ENCODE assay signal across 8 mouse cellular contexts in the genomic region with DNA sequence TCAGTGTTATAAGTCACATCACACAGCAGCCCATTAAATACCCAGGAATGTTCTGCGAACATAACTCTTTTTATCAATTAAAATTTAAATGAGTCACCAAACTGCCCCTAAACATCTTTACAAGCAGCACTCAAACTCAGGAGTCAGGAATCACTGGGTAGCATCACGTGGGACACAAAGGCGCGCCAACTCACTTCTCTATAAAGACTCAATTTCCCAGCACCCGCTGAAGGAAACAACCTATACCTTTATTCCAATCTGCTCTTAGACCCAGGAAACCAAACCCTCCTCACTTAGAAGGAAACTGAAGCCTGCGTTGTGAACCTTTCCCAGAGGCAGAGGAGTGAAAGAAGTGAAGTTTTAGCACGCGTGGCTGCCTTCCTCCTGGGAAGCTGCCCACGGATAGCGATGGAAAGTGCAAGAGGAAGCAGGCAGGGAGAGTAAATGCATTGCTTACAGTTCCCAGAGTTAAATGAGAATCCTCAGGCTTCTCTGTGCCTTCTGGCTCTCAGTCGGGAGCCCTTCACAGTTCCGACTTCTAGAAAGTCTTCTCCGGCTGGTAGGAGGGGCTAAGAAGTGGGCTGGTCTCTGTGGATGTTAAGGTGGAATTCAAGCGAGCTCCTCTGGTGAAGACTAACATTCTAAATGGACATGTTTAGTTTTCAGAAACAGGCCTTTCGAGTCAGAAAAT. TPM values are rescaled to one million over a fixed set of nuclear protein-coding genes. Genes with fewer than 3 reads are reported as not detected.
A peak's percentile ranks its signal among the peaks of the same experiment; 100 is the strongest.
DNase-seq lines count a peak whose midpoint lies in the region; ATAC-seq and TF ChIP-seq lines count a peak whose summit lies in the region.

A gene (minus strand): TSS at position 557 of the 691 bp plus-strand sequence.

- H3K9ac ChIP-seq in hindbrain, postnatal 0 days (replicated peaks; ENCODE audit: low read length) = no peak within 1 kb of the TSS
- peak within 1 kb of the TSS; percentile 51; the same call in 1 of the 2 replicates for H3K9ac ChIP-seq in limb, embryonic 15.5 days
- H3K9ac ChIP-seq in midbrain, embryonic 14.5 days (replicated peaks; ENCODE audit: low read length) = no peak within 1 kb of the TSS

- no peaks in the 10 kb centered on the region for H3K9me3 ChIP-seq in hindbrain, postnatal 0 days (ENCODE audit: low read length)
- H3K9me3 ChIP-seq in limb, embryonic 15.5 days = no peaks in the 10 kb centered on the region
- no peaks in the 10 kb centered on the region for H3K9me3 ChIP-seq in midbrain, embryonic 14.5 days (ENCODE audit: control insufficient read depth, low read length)

- no peaks in the 10 kb centered on the region for H3K36me3 ChIP-seq in hindbrain, postnatal 0 days (ENCODE audit: insufficient read depth, low read length)
- no peaks in the 10 kb centered on the region for H3K36me3 ChIP-seq in limb, embryonic 15.5 days
- no peaks in the 10 kb centered on the region for H3K36me3 ChIP-seq in midbrain, embryonic 14.5 days (ENCODE audit: control insufficient read depth, insufficient read depth, low read length)

- peak; percentile 59 for DNase-seq in Muller cell, postnatal 12 days (ENCODE audit: inconsistent ontology term)
- DNase-seq in gastrocnemius, postnatal 10 days = peak; percentile 18
- peak; percentile 31 for DNase-seq in hindbrain, postnatal 0 days (ENCODE audit: low spot score)
- peak; percentile 15 for DNase-seq in midbrain, embryonic 14.5 days
- DNase-seq in spleen, postnatal 4 days (ENCODE audit: low spot score in 2 of 2) = peak; percentile 22 to 60
- DNase-seq in cerebellum, adult 11-12 months = no peak

- peak within 1 kb of the TSS; percentile 54 for H3K4me3 ChIP-seq in cortical plate, adult 2 months (ENCODE audit: insufficient read depth, low read length)
- peak within 1 kb of the TSS; percentile 37 for H3K4me3 ChIP-seq in hindbrain, postnatal 0 days (ENCODE audit: low read length)
- peak within 1 kb of the TSS; percentile 55 for H3K4me3 ChIP-seq in limb, embryonic 15.5 days
- H3K4me3 ChIP-seq in midbrain, embryonic 14.5 days (replicated peaks; ENCODE audit: low read depth, low read length) = 0 out of 2 replicates have a peak within 1 kb of the TSS, but pooled peaks have one; percentile 1

- TF ChIP-seq POLR2A in cortical plate, adult 2 months (IDR thresholded peaks at IDR 0.05; ENCODE audit: extremely low read depth, insufficient read depth, low read length) = no peak

- H3K4me1 ChIP-seq in cortical plate, adult 2 months (ENCODE audit: control insufficient read depth, insufficient read depth, low read length) = peaks cover 3% of the 10 kb centered on the region; the same call in 1 of the 2 replicates
- 0 out of 2 replicates have a peak, but pooled peaks cover 4% of the 10 kb centered on the region for H3K4me1 ChIP-seq in hindbrain, postnatal 0 days (ENCODE audit: insufficient read depth, low read length)
- no peaks in the 10 kb centered on the region for H3K4me1 ChIP-seq in limb, embryonic 15.5 days
- H3K4me1 ChIP-seq in midbrain, embryonic 14.5 days (ENCODE audit: control insufficient read depth, insufficient read depth, low read length) = no peaks in the 10 kb centered on the region

- ATAC-seq in hindbrain, postnatal 0 days = peak; percentile 56; the same call in 1 of the 2 replicates
- ATAC-seq in limb, embryonic 15.5 days (ENCODE audit: insufficient number of reproducible peaks, low FRiP score, low TSS enrichment, low read depth) = peak; percentile 80
- ATAC-seq in midbrain, embryonic 14.5 days (ENCODE audit: low FRiP score, low TSS enrichment) = no peak

- 24% methylated on average over 15 of the region's 15 CpGs for WGBS in hindbrain, postnatal 0 days
- WGBS in limb, embryonic 15.5 days = 5% methylated on average over 15 of the region's 15 CpGs
- 29% methylated on average over 15 of the region's 15 CpGs for WGBS in midbrain, embryonic 14.5 days

- no peak within 1 kb of the TSS for H3K27ac ChIP-seq in cortical plate, adult 2 months (ENCODE audit: insufficient read depth, low read length)
- H3K27ac ChIP-seq in hindbrain, postnatal 0 days = 0 out of 2 replicates have a peak within 1 kb of the TSS, but pooled peaks have one; percentile 36
- peak within 1 kb of the TSS; percentile 94 for H3K27ac ChIP-seq in limb, embryonic 15.5 days
- H3K27ac ChIP-seq in midbrain, embryonic 14.5 days (replicated peaks; ENCODE audit: low read depth, low read length) = no peak within 1 kb of the TSS

- peak within 1 kb of the TSS; percentile 66 for H3K4me2 ChIP-seq in hindbrain, postnatal 0 days (ENCODE audit: low read depth, low read length)
- peak within 1 kb of the TSS; percentile 69 for H3K4me2 ChIP-seq in limb, embryonic 15.5 days
- H3K4me2 ChIP-seq in midbrain, embryonic 14.5 days (ENCODE audit: low read length) = peak within 1 kb of the TSS; percentile 30

- TF ChIP-seq CTCF in cortical plate, adult 2 months (IDR thresholded peaks at IDR 0.05; ENCODE audit: extremely low read depth, insufficient read depth, low read length) = no peak
- no peak for TF ChIP-seq CTCF in hindbrain, postnatal 0 days (IDR thresholded peaks at IDR 0.05; ENCODE audit: low read depth)

- no peaks in the 10 kb centered on the region for H3K27me3 ChIP-seq in hindbrain, postnatal 0 days (ENCODE audit: insufficient read depth, low read length)
- H3K27me3 ChIP-seq in limb, embryonic 15.5 days = no peaks in the 10 kb centered on the region
- no peaks in the 10 kb centered on the region for H3K27me3 ChIP-seq in midbrain, embryonic 14.5 days (ENCODE audit: control insufficient read depth, insufficient read depth, low read length)

RNA-seq across cellular contexts. Expression of the gene that starts here (rescaled TPM):
- polyA plus RNA-seq in cortical plate, adult 2 months (2012; rRNA removed) = 3.0 and 4.6 TPM in 2 replicates
- 1 to 10 TPM; 5.1 to 6.0 TPM for total RNA-seq in gastrocnemius, postnatal 10 days (2021)
- total RNA-seq in hindbrain, postnatal 0 days (2014; rRNA removed) = 0.78 and 1.2 TPM in 2 replicates
- 1.8 and 2.0 TPM in 2 replicates for polyA plus RNA-seq in hindbrain, postnatal 0 days (2015; fragmentation: Nextera tagmentation; extraction: Ambion mirVana)
- 17.4 and 19.5 TPM in 2 replicates for polyA plus RNA-seq in limb, embryonic 15.5 days (2015; fragmentation: Nextera tagmentation; extraction: Ambion mirVana)
- 0.19 and 1.0 TPM in 2 replicates for polyA plus RNA-seq in midbrain, embryonic 14.5 days (2014; fragmentation: Nextera tagmentation; extraction: Ambion mirVana)

Comparison
In these comparisons a context has a peak if more than half of its experiments do, and no peak if none do; other contexts are left out.
1. H3K27ac ChIP-seq: peak in hindbrain, postnatal 0 days (single experiment) and limb, embryonic 15.5 days (single experiment); none in cortical plate, adult 2 months (single experiment) and midbrain, embryonic 14.5 days (single experiment).
2. H3K4me3 ChIP-seq: peak in every context shown above with its lines; median percentile 55 in limb, embryonic 15.5 days; 54 in cortical plate, adult 2 months; 37 in hindbrain, postnatal 0 days; 1 in midbrain, embryonic 14.5 days.
3. Peak in every context shown above with its lines, with median percentiles within 50 percentile points of each other: H3K4me2 ChIP-seq.